Mouse (Mus musculus): ENCODE data around the gene Coro6. TPM values are rescaled to one million over a fixed set of nuclear protein-coding genes. Genes with fewer than 3 reads are reported as not detected.

Gene Coro6
- polyA plus RNA-seq, 1 experiment from 2014 or later = 15.9 TPM

- 29% methylated on average over 6 of the region's 6 CpGs for WGBS
- DNase-seq (ENCODE audit: low spot score) = peak; percentile 82
- peaks cover 10% of the 10 kb centered on the region; the same call in 1 of the 2 replicates for H3K4me1 ChIP-seq
- no peak overlapping the region for H3K4me3 ChIP-seq
- H3K9me3 ChIP-seq = no peaks in the 10 kb centered on the region
- H3K27me3 ChIP-seq (ENCODE audit: insufficient read depth, poor library complexity, severe bottlenecking) = no peaks in the 10 kb centered on the region
- peaks cover 48% of the 10 kb centered on the region for H3K36me3 ChIP-seq
- H3K27ac ChIP-seq = peak overlapping the region; percentile 62; the same call in 1 of the 2 replicates
These were observed 15.6 kb upstream of the Coro6 start for GRCm38 (mm10) chr11:77446628-77447041.

DNA sequence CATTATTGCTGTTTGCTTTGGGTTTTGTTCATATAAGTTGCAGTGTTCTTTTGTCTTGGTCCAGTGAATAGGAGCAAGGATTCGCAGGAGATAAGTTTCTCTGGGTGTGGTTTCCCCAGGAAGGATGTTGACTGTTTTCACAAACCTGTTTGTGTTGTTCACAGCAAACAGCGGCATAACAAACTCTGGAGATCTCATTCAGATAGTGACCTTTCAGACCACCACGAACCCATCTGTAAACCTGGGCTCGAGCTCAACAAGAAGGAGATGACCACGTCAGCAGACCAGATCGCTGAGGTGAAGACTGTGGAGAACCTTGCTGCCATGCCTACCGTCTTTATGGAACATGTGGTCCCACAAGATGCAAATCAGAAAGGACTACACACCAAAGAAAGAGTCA lies 13.0 kb upstream of the Coro6 start:
- peaks cover 51% of the 10 kb centered on the region for H3K36me3 ChIP-seq
- no peak overlapping the region for H3K4me3 ChIP-seq
- H3K27me3 ChIP-seq (ENCODE audit: insufficient read depth, poor library complexity, severe bottlenecking) = no peaks in the 10 kb centered on the region
- no peaks in the 10 kb centered on the region for H3K9me3 ChIP-seq
- DNase-seq (ENCODE audit: low spot score) = no peak
- H3K27ac ChIP-seq = no peak overlapping the region
- peaks cover 10% of the 10 kb centered on the region; the same call in 1 of the 2 replicates for H3K4me1 ChIP-seq
- 89% methylated on average over 7 of the region's 7 CpGs for WGBS

DNA sequence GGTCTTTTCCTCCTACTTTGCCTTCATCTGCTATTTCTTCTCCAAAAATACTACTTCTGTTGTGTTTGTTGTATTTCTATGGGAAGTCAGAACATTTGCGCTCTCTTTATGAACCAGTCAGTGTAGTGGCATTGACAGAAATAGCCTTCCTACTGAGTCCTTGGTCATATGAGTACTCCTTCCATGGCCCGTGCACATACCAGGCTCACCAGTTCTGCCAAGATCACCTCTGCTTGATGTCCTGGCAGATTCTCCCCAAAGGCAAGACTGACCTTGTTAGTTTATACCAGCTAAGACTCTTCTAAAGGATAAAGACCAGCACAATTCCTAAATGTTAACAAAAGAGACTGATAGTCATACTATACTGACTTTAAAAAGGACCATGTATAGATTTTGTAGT lies 10.5 kb upstream of the Coro6 start:
- no peaks in the 10 kb centered on the region for H3K9me3 ChIP-seq
- no peaks in the 10 kb centered on the region for H3K27me3 ChIP-seq (ENCODE audit: insufficient read depth, poor library complexity, severe bottlenecking)
- 95% methylated on average over 2 of the region's 2 CpGs for WGBS
- no peak overlapping the region for H3K4me3 ChIP-seq
- no peak overlapping the region for H3K27ac ChIP-seq
- peaks cover 59% of the 10 kb centered on the region for H3K36me3 ChIP-seq
- peaks cover 2% of the 10 kb centered on the region; the same call in 1 of the 2 replicates for H3K4me1 ChIP-seq
- no peak for DNase-seq (ENCODE audit: low spot score)

DNA sequence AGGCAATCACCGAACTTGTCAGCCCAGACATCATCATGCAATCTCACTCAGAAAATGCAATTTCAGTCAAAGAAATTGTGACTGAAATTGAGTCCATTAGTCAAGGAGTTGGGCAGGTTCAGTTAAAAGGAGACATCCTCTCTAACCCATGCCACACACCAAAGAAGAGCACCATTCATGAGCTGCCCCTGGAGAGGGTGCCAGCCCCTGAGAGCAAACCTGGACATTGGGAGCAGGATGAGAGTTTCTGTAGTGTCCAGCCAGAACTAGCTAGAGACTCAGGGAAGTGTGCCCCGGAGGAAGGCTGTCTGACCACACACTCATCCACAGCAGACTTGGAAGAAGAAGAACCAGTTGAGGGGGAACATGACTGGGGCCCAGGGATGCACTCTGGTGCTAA lies 8.8 kb upstream of the Coro6 start:
- Histone ChIP-seq H3K36me3 (peaks cover 66% of the 10 kb centered on the region), H3K9me3 (no peaks in the 10 kb centered on the region), H3K27me3 (ENCODE audit: insufficient read depth, poor library complexity, severe bottlenecking) (no peaks in the 10 kb centered on the region), H3K4me3 (no peak overlapping the region), H3K27ac (no peak overlapping the region), H3K4me1 (no peaks in the 10 kb centered on the region)
- 85% methylated on average over 2 of the region's 2 CpGs for WGBS
- peak; percentile 60 for DNase-seq (ENCODE audit: low spot score)

- H3K27ac ChIP-seq = no peak overlapping the region
- peak; percentile 71 for DNase-seq (ENCODE audit: low spot score)
- 85% methylated on average over 9 of the region's 9 CpGs for WGBS
- H3K4me1 ChIP-seq = no peaks in the 10 kb centered on the region
- H3K27me3 ChIP-seq (ENCODE audit: insufficient read depth, poor library complexity, severe bottlenecking) = peaks cover 5% of the 10 kb centered on the region; the same call in 1 of the 2 replicates
- H3K36me3 ChIP-seq = peaks cover 45% of the 10 kb centered on the region
- no peak overlapping the region for H3K4me3 ChIP-seq
- H3K9me3 ChIP-seq = no peaks in the 10 kb centered on the region
These were observed 6.3 kb upstream of the Coro6 start for GRCm38 (mm10) chr11:77455770-77456510.

DNA sequence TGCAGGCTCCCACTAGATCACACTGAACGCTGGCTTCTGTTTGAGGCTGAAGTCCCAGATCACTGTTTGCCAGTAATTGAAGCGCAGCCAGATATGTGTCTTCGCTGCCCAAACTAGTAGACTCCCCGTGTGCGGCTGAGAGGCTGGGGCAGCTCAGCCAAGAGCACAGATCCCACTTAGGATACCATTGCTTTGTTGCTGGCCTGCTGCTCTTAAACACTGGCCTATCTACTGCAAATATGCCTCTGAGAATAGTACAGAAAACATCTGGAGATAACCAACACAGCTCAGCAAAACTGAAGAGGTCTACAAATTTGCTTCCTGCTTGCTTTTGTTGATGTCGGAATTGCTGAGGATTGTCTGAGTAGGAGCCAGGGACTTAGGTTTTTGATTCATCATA lies 5.3 kb upstream of the Coro6 start:
- DNase-seq (ENCODE audit: low spot score) = peak; percentile 65
- 58% methylated on average over 6 of the region's 6 CpGs for WGBS
- peaks cover 39% of the 10 kb centered on the region for H3K36me3 ChIP-seq

DNA sequence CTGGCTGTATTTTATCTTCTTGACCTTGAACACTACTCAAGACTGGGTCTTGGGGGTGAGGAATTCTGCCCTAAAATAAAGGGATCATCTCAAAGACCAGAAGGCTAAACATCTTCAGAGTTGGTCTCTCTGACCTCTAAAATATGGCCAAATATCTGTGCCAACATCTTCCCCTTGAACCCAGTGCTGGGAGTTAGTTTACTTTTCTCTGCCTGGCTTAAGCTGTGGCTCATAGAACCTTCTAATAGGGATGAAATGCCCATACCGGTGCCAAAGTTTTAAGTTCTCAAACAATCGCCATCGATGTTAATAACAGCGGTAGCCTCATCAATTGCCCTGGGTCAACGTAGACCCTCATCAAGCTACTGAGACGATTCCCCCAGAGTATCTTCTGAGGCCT lies 355 bp upstream of the Coro6 start:
- WGBS = 6% methylated on average over 6 of the region's 6 CpGs
- no peak for DNase-seq (ENCODE audit: low spot score)
- peaks cover 64% of the 10 kb centered on the region for H3K27me3 ChIP-seq (ENCODE audit: insufficient read depth, poor library complexity, severe bottlenecking)
- no peaks in the 10 kb centered on the region for H3K9me3 ChIP-seq
- peaks cover 16% of the 10 kb centered on the region; the same call in 1 of the 2 replicates for H3K36me3 ChIP-seq
- peak overlapping the region; percentile 77 for H3K4me3 ChIP-seq
- peak overlapping the region; percentile 91 for H3K27ac ChIP-seq
- H3K4me1 ChIP-seq = peaks cover 45% of the 10 kb centered on the region

More for the DNA sequence above, 5.3 kb upstream of the Coro6 start:
- no peak overlapping the region for H3K4me3 ChIP-seq
- peaks cover 14% of the 10 kb centered on the region; the same call in 1 of the 2 replicates for H3K27me3 ChIP-seq (ENCODE audit: insufficient read depth, poor library complexity, severe bottlenecking)
- no peaks in the 10 kb centered on the region for H3K4me1 ChIP-seq
- no peaks in the 10 kb centered on the region for H3K9me3 ChIP-seq
- H3K27ac ChIP-seq = no peak overlapping the region

DNA sequence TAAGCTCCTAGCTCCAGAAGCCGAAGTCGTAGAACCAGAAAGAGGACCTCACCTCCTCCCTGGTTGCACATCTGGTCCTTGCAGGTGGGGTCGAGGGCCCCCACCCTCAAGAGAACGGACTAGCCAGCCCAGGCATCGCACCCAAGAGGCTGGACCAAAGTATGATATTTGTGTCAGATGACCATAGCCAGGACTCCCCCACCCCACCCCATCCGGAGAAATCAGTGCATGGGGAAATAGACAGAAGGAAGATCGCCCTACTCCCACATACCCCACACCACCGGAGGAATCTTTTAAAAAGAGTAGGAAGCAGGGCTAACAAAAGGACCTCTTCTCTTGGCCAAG lies 862 bp downstream of the Coro6 start:
- peaks cover 57% of the 10 kb centered on the region for H3K4me1 ChIP-seq
- DNase-seq (ENCODE audit: low spot score) = no peak
- 29% methylated on average over 8 of the region's 8 CpGs for WGBS
- no peaks in the 10 kb centered on the region for H3K9me3 ChIP-seq
- H3K27ac ChIP-seq = peak overlapping the region; percentile 91
- H3K4me3 ChIP-seq = peak overlapping the region; percentile 77
- H3K36me3 ChIP-seq = peaks cover 8% of the 10 kb centered on the region; the same call in 1 of the 2 replicates
- peaks cover 76% of the 10 kb centered on the region for H3K27me3 ChIP-seq (ENCODE audit: insufficient read depth, poor library complexity, severe bottlenecking)

DNA sequence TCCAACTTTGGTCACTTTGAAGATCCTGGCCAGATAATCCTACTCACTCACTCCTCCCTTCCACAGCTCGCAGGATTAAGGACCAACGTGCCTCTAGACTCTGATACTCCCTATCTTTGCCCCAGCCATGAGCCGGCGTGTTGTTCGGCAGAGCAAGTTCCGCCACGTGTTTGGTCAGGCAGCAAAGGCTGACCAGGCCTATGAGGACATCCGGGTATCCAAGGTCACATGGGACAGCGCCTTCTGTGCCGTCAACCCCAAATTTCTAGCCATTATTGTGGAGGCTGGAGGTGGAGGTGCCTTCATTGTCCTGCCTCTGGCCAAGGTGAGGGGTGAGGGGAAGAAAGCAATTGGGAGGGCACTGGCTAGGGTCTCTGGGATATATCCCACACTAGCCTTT lies 1.6 kb downstream of the Coro6 start:
- H3K4me1 ChIP-seq = peaks cover 58% of the 10 kb centered on the region
- DNase-seq (ENCODE audit: low spot score) = no peak
- H3K27me3 ChIP-seq (ENCODE audit: insufficient read depth, poor library complexity, severe bottlenecking) = peaks cover 83% of the 10 kb centered on the region
- H3K36me3 ChIP-seq = peaks cover 8% of the 10 kb centered on the region; the same call in 1 of the 2 replicates
- peak overlapping the region; percentile 23; the same call in 1 of the 2 replicates for H3K27ac ChIP-seq
- H3K9me3 ChIP-seq = no peaks in the 10 kb centered on the region
- H3K4me3 ChIP-seq = no peak overlapping the region
- 67% methylated on average over 10 of the region's 10 CpGs for WGBS

- 48% methylated on average over 4 of the region's 4 CpGs for WGBS
- DNase-seq (ENCODE audit: low spot score) = no peak
- H3K4me3 ChIP-seq = no peak overlapping the region
- H3K36me3 ChIP-seq = peaks cover 12% of the 10 kb centered on the region; the same call in 1 of the 2 replicates
- H3K27ac ChIP-seq = peak overlapping the region; percentile 68; the same call in 1 of the 2 replicates
- peaks cover 92% of the 10 kb centered on the region for H3K27me3 ChIP-seq (ENCODE audit: insufficient read depth, poor library complexity, severe bottlenecking)
- peaks cover 58% of the 10 kb centered on the region for H3K4me1 ChIP-seq
- no peaks in the 10 kb centered on the region for H3K9me3 ChIP-seq
These were observed 2.5 kb downstream of the Coro6 start for GRCm38 (mm10) chr11:77464684-77465083.

- Histone ChIP-seq H3K9me3 (no peaks in the 10 kb centered on the region), H3K4me3 (no peak overlapping the region), H3K36me3 (peaks cover 14% of the 10 kb centered on the region; the same call in 1 of the 2 replicates), H3K27me3 (ENCODE audit: insufficient read depth, poor library complexity, severe bottlenecking) (peaks cover 95% of the 10 kb centered on the region), H3K27ac (peak overlapping the region; percentile 68; the same call in 1 of the 2 replicates), H3K4me1 (peaks cover 58% of the 10 kb centered on the region)
- WGBS = 76% methylated on average over 3 of the region's 3 CpGs
- DNase-seq (ENCODE audit: low spot score) = no peak
These were observed 2.9 kb downstream of the Coro6 start for GRCm38 (mm10) chr11:77465111-77465510.

DNA sequence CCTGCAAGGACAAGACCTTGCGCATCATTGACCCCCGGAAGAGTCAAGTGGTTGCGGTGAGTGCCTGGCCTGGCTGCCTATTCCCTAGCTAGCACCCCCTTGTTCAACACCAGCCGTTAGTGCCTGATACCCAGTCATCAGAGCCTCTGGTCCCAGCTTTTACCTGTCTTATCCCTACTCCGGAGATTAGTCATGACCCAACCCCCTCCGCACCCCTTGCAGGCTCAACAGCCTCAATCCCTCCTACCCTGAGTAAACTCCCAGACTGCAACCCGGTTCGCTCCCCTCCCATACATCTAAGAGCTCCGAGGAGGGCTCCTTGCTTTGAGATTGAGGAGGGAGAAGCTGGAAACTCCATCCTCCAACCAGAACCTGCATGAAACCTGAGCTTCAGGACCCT lies 4.3 kb downstream of the Coro6 start:
- no peak for DNase-seq (ENCODE audit: low spot score)
- 28% methylated on average over 9 of the region's 9 CpGs for WGBS
- peak overlapping the region; percentile 38 for H3K4me3 ChIP-seq
- H3K27me3 ChIP-seq (ENCODE audit: insufficient read depth, poor library complexity, severe bottlenecking) = peaks cover 98% of the 10 kb centered on the region
- H3K9me3 ChIP-seq = no peaks in the 10 kb centered on the region
- peaks cover 61% of the 10 kb centered on the region for H3K4me1 ChIP-seq
- H3K36me3 ChIP-seq = peaks cover 27% of the 10 kb centered on the region
- H3K27ac ChIP-seq = peak overlapping the region; percentile 43; the same call in 1 of the 2 replicates

GRCm38 (mm10) chr11:77467157-77467556 lies 4.9 kb downstream of the Coro6 start:
- Histone ChIP-seq H3K4me1 (peaks cover 62% of the 10 kb centered on the region), H3K27me3 (ENCODE audit: insufficient read depth, poor library complexity, severe bottlenecking) (peaks cover 99% of the 10 kb centered on the region)
- 5% methylated on average over 25 of the region's 25 CpGs for WGBS

More at GRCm38 (mm10) chr11:77467157-77467556, 4.9 kb downstream of the Coro6 start:
- Histone ChIP-seq H3K4me3 (peak overlapping the region; percentile 38), H3K27ac (peak overlapping the region; percentile 43; the same call in 1 of the 2 replicates), H3K9me3 (no peaks in the 10 kb centered on the region), H3K36me3 (peaks cover 33% of the 10 kb centered on the region)
- no peak for DNase-seq (ENCODE audit: low spot score)

Data from heart, embryonic 10.5 days (tissue).